In genomic region chr5:117509511-117510375, GRCm38 (mm10) we compare ENCODE assay signal across 8 mouse cellular contexts.
DNase-seq lines count a peak whose midpoint lies in the region; ATAC-seq and TF ChIP-seq lines count a peak whose summit lies in the region.
"Had no signal": no experiment of that assay in that cellular context is flagged by ENCODE, and none has a peak within 500 bp of the region (broad histone marks: within the 10 kb centered on the region; RNA-seq: fewer than 3 reads in every experiment).

No protein-coding gene starts in this region.

- H3K27ac ChIP-seq in bone marrow, adult 2 months (ENCODE audit: control insufficient read depth, insufficient read depth, low read depth, low read length, poor library complexity) = no peak overlapping the region
- H3K27ac ChIP-seq in forebrain, embryonic 15.5 days (replicated peaks) = no peak overlapping the region
- H3K27ac ChIP-seq in kidney, embryonic 14.5 days (ENCODE audit: low read depth, low read length) = no peak overlapping the region
- H3K27ac ChIP-seq in midbrain, embryonic 12.5 days (replicated peaks) = no peak overlapping the region
- H3K27ac ChIP-seq: hindbrain, embryonic 15.5 days had no signal

- H3K4me3 ChIP-seq in bone marrow, adult 2 months (replicated peaks; ENCODE audit: control insufficient read depth, low read depth, low read length) = no peak overlapping the region
- H3K4me3 ChIP-seq in forebrain, embryonic 15.5 days = no peak overlapping the region
- no peak overlapping the region for H3K4me3 ChIP-seq in kidney, embryonic 14.5 days (ENCODE audit: low read length)
- H3K4me3 ChIP-seq in midbrain, embryonic 12.5 days = no peak overlapping the region
- H3K4me3 ChIP-seq: hindbrain, embryonic 15.5 days had no signal

- H3K27me3 ChIP-seq in forebrain, embryonic 15.5 days = no peaks in the 10 kb centered on the region
- no peaks in the 10 kb centered on the region for H3K27me3 ChIP-seq in kidney, embryonic 14.5 days (ENCODE audit: control insufficient read depth, insufficient read depth, low read length)
- no peaks in the 10 kb centered on the region; the same call in 1 of the 2 replicates for H3K27me3 ChIP-seq in midbrain, embryonic 12.5 days
- H3K27me3 ChIP-seq: hindbrain, embryonic 15.5 days had no signal

- no peak overlapping the region for H3K4me2 ChIP-seq in forebrain, embryonic 15.5 days (replicated peaks)
- no peak overlapping the region for H3K4me2 ChIP-seq in kidney, embryonic 14.5 days (replicated peaks; ENCODE audit: low read depth, low read length)
- peak overlapping the region; percentile 22; the same call in 1 of the 2 replicates for H3K4me2 ChIP-seq in midbrain, embryonic 12.5 days (replicated peaks)
- H3K4me2 ChIP-seq: hindbrain, embryonic 15.5 days had no signal

- WGBS in bone marrow, adult 2 months = 26% methylated on average over 22 of the region's 22 CpGs
- WGBS in forebrain, embryonic 15.5 days = 41% methylated on average over 22 of the region's 22 CpGs
- WGBS in kidney, embryonic 14.5 days = 39% methylated on average over 22 of the region's 22 CpGs
- 41% methylated on average over 22 of the region's 22 CpGs for WGBS in midbrain, embryonic 12.5 days

- no peaks in the 10 kb centered on the region for H3K36me3 ChIP-seq in forebrain, embryonic 15.5 days
- H3K36me3 ChIP-seq in kidney, embryonic 14.5 days (ENCODE audit: control insufficient read depth, insufficient read depth, low read length) = no peaks in the 10 kb centered on the region
- H3K36me3 ChIP-seq in midbrain, embryonic 12.5 days = no peaks in the 10 kb centered on the region
- H3K36me3 ChIP-seq: hindbrain, embryonic 15.5 days had no signal

- H3K9ac ChIP-seq in forebrain, embryonic 15.5 days (replicated peaks) = no peak overlapping the region
- no peak overlapping the region for H3K9ac ChIP-seq in kidney, embryonic 14.5 days (ENCODE audit: low read depth, low read length)
- H3K9ac ChIP-seq in midbrain, embryonic 12.5 days (replicated peaks) = no peak overlapping the region
- H3K9ac ChIP-seq: hindbrain, embryonic 15.5 days had no signal

- TF ChIP-seq POLR2A in bone marrow, adult 2 months (IDR thresholded peaks at IDR 0.05; ENCODE audit: borderline replicate concordance, control insufficient read depth, low read depth, low read length) = no peak

- peak; percentile 69 for TF ChIP-seq CTCF in bone marrow, adult 2 months (IDR thresholded peaks at IDR 0.05; ENCODE audit: control insufficient read depth, insufficient read depth, low read length)

- H3K9me3 ChIP-seq in forebrain, embryonic 15.5 days = no peaks in the 10 kb centered on the region
- H3K9me3 ChIP-seq in kidney, embryonic 14.5 days (ENCODE audit: control insufficient read depth, low read length) = no peaks in the 10 kb centered on the region
- no peaks in the 10 kb centered on the region for H3K9me3 ChIP-seq in midbrain, embryonic 12.5 days
- H3K9me3 ChIP-seq: hindbrain, embryonic 15.5 days had no signal

- DNase-seq in right cerebral cortex, postnatal 14 days = peak; percentile 45
- DNase-seq in right cerebral cortex, postnatal 25 days = no peak
- DNase-seq in thymus, postnatal 14 days = peak; percentile 76

- ATAC-seq in forebrain, embryonic 15.5 days (replicated peaks) = peak; percentile 38; the same call in 1 of the 2 replicates
- ATAC-seq in kidney, embryonic 14.5 days (ENCODE audit: low FRiP score, low TSS enrichment) = 0 out of 2 replicates have a peak, but pooled peaks have one; percentile 5
- no peak; the same call in 1 of the 2 replicates for ATAC-seq in midbrain, embryonic 12.5 days (ENCODE audit: low FRiP score, low read depth)

- H3K4me1 ChIP-seq in bone marrow, adult 2 months (ENCODE audit: control insufficient read depth, insufficient read depth, low read length) = no peaks in the 10 kb centered on the region
- H3K4me1 ChIP-seq in forebrain, embryonic 15.5 days = peaks cover 4% of the 10 kb centered on the region; the same call in 1 of the 2 replicates
- peaks cover 4% of the 10 kb centered on the region; the same call in 1 of the 2 replicates for H3K4me1 ChIP-seq in kidney, embryonic 14.5 days (ENCODE audit: control insufficient read depth, insufficient read depth, low read length)
- H3K4me1 ChIP-seq in midbrain, embryonic 12.5 days = no peaks in the 10 kb centered on the region; the same call in 1 of the 2 replicates
- H3K4me1 ChIP-seq: hindbrain, embryonic 15.5 days had no signal
